Mouse (Mus musculus): ENCODE measurements around the gene Rasal1. TPM values are rescaled to one million over a fixed set of nuclear protein-coding genes. Genes with fewer than 3 reads are reported as not detected.

Gene Rasal1
- total RNA-seq, 2 experiments from 2014 or later, result not detected

DNA sequence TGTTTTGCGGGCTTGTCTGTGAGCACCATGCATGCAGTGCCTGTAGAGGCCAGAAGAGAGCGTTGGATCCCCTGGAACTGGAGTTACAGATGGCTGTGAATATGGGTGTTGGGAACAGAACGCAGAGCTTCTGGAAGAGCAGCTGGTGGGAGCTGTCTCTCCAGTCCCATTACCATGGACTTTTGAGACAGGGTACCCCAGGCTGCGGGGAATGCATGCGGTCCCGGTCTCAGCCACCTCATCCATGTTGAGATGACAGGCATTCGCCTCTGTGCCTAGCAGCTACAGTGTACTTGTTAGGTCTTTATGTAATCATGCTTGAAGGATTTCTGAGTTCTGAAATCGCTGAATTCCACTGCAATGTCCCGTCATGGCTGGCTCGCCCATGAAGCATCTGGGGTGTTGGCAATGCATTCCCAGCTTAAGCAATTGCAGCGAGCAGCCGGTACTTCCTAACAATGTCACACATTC is 7.7 kb downstream of the Rasal1 start:
- no peak for DNase-seq

DNA sequence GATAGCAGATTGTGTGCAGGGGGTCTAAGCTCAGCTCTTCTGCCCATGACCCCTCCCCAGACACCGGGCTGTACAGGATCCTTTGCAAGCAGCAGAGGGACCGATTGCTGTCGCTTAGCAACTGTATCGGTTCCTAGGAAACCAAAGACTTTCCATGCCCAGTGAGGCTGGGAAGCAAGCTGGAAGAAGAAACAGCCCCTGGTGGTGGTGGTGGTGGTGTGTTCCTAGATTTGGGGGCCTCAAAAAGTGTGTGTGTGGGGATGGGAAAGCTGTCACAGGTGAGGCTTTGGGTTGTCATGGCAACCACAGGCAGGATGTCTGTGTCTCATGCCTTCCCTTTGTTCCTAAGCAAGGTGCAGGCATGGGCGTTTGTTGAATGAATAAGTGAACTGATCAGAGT is 12.2 kb downstream of the Rasal1 start:
- no peak for DNase-seq

DNA sequence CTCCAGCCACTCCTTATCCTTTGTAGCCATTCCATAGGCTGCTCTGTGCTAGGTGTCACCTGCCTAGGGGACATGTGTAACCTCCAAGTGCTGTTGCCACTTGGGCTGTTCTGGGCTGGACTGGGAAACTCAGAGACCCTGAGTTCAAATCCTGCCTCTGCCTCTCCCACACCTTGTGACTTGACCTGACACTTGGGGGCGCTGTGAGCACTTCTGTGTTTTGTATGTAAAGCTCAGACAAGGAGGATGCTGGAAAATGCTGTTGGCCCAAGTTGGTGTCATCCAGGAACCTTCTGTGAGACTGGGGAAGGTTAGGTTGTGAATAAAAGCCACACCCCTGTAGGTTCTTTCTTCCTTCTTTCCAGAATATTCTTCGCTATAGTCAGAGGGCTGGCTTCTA is 16.3 kb downstream of the Rasal1 start:
- DNase-seq, result no peak

DNA sequence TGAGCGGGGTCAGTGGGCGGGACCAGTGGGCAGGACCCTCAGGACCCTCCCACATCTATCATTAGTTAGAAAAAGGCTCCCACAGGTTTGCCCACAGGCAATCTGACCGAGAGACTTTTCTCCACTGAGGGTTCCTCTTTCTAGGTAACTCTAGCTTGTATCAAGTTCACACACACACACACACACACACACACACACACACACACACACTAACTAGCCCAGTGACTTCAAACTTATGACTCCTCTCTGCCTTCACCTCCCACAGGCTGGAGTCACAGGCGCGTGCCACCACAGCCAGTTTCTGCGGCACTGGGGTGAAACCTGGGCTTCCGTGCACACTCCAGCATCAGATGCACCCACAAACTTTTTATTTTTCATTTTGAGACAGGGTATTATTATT is 20.1 kb downstream of the Rasal1 start:
- DNase-seq, result no peak

DNA sequence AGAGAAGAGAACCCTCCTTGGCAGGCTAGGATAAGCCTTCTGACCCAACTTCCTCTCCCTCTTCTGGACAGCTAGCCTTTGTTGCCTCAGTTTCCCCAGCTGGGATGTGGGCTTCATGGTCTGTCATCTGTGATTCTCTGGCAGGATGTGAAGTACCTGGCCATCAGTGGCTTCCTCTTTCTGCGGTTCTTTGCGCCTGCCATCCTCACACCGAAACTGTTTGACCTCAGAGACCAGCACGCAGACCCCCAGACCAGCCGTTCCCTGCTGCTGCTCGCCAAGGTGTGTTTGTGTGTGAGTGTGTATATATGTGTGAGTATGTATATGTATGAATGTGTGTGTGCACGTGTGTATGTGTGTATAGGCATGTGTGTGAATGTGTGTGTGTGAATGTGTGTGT is 21.5 kb downstream of the Rasal1 start:
- DNase-seq, result no peak

DNA sequence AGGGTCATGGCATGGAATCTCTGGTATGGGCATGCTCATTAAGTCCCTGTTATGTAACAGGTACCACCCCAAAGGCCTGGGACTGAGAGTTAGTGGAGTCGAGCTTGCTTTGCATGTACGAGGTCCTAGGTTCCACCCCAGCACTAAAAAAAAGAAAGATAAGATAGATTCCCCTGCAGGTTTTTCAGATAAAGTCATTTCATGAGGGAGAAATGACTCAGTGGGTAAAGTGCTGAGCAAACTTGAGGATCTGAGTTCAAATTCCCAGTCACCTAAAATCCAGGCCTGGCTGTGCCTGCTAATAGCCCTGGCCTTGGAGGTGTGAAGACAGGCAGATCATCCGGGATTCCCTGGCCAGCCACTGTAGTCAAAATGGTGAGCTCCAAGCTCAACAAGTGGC is 23.3 kb downstream of the Rasal1 start:
- no peak for DNase-seq

DNA sequence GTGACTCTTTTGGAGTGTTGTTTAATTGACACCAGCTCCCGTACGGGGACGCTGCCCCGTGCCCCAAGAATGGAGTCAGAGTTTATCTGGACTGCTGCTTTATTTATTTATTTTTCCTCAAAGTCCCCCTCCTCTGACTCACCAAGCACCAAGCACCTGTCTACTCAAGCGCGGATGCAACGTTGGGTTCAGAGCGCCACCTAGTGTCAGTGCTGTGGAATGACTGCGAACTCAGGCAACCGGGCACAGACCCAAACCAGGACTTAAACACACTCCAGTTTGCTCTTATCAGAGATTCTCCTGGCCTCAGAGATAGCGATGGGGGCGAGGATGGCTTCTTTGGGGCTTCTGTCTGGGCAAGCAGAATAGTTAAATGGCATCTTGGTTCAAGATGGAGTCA is 25.0 kb downstream of the Rasal1 start:
- no peak for DNase-seq

DNA sequence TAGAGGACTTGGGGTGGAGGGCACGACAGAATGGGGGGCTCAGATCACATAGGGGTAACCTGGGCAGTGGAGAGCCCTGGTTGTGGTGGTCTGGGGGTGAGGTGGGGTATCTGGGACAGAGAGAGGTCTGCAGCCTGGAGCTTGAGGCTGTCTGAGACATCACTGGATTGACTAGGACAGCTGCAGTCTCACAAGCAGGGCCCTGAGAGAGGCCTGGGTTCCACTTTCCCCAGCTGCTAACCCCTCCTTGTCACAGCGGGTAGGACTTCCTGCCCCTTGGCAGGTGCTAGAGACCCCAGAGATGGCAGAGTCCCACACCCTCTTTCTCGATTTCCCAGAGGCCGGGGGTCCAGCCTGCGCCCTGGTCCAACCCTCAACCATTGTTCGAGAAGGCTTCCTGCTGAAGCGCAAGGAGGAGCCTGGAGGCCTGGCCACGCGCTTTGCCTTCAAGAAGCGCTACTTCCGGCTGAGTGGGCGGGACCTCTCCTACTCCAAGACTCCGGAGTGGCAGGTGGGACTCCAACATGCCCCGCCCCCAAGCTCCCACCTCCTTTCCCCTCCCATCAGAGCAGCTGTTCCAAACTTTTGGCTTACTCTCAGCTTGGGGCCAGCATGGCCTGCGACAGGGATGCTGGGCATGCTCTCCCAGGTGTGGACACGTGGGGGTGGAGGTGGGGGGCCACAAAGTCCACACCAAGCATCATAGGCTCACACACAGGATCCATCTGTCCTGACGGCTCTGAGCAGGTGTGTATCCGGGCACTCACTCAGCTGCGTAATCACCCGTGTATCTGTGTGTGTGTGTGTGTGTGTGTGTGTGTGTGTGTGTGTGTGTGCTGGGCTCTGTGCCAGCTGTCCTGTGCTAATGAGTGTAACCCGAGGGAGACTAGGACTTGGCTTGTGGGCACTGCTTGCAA is 25.9 kb downstream of the Rasal1 start:
- no peak for DNase-seq

DNA sequence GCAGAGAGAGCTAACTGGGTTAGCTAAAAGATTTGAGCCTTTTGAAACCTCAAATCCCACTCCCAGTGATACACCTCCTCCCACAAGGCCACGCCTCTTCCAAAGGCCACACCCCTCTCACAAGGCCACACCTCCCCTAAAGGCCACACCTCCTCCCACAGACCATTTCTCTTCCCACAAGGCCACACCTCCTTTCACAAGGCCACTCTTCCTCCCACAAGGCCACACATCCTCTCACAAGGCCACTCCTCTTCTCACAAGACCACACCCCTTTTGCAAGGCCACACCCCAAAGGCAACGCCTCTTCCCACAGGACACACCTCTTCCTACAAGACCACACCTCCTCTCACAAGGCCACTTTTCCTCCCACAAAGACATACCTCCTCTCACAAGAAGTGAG is 28.9 kb downstream of the Rasal1 start:
- DNase-seq, result no peak

DNA sequence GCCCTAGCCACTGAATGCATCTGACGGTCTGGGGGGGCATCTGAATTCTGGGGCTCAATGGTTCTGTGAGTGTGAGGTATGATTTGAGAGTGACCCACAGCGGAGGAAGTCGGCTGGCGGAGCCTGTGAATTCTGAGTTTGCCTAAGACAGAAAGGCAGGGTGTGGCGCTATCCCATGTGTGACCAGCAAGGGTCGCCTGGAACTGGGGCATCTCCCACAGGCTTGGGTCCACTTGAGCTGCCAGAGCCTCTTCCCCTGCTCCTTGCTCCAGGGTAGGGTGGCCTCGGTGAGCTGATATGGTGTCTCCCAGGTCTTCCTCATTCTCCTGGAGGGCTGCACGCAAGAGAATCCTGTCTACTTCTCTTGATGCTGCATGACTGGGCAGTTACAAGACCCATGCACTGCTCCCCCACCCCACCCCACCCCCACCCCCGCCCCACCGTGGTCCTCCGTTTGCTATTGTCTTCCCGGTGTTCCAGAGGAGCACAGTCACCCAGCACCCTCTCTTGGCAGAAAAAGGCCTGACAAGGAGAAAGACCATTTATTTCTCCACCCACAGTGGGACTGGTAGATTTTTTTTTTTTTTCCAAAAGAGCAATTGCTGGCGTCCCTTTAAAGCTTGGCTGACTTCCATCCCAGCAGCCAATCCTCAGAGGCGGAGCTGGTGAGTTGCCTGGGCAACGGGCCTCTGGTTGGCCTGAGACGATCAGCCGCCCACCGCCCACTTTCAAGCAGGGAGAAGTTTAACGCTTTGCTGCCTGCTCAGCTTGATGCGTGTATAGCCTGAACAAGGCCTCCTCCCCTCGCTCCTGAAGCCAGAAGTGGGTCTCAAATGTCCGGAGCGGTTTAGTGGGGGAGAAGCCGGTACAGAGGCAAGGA is 31.3 kb downstream of the Rasal1 start:
- DNase-seq, result peak; percentile 70

DNA sequence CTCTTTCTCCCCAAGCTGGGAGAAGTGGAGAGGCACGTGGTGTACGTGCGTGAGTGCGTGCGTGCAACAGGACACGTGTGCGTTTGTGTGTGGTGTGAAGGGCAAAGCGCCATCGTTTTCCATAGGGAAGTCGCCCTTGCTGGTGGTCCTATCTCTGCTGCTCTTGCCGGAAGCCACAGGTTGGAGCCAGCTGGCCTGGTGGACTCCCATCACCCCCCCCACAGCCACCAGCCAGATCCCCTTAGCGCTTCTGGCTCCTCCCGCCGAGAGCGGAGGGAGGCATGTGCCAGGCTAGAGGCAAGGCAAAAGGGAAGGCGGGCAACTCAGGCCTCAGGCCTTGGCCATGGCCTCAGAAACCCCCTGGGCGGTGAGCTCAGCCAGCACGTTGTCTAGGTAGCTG is 32.3 kb downstream of the Rasal1 start:
- no peak for DNase-seq

DNA sequence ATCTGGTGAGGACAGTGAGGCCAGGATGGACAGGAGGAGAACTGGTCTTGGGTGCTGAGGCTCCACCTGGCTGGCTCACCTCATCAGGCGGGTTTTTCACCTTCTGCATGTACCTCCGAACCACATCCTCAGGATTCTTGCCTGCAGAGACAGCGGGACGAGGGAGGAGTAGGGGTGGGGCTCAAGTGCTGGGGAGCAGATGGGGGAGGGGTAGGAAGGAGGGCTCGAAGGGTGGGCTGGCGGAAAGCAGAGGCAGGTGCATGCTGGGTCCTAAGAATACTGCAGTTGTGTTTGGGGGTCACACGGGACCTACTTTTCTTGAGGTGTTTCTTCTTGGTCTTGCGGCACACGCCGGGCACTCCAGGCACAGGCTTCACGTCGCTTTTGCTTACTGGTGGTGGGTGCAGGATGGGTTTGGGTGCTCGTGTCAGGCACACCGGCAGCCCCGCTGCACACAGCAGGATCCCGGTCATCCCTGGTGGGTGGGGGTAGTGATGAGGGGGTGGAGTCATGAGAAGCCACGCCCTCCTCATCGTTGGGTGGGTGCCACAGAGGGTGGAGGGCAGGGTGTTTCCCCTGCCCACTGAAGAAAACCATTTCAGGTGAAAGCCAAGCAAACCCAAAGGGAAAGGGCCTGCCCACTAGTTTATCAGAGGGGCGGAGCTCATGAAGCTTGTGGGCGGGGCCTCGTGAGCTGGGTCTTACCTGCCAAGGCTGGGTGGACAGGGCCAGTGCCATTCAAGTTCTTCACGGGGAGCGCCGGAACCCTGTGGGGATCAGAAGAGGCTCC is 34.6 kb downstream of the Rasal1 start:
- DNase-seq, result no peak

DNA sequence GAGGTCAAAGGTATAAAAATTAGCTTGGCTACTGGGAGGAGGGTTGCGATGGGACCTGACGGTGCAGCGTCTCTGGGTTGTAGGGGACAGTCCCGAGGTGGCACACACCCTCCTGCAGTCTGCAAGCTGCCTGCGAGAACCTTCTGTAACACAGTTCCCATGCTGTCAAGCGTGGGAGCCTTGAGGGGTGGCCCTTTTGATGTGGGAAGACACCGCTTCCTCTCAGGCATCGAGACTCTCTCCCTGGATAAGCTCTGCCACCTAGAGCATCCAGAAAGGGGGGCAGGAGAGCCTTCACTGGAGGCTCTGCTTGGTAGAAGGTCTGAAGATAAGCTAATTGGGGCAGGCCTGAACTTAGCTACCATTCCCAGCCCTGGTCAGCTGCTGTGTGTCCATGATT is 37.1 kb downstream of the Rasal1 start:
- no peak for DNase-seq

DNA sequence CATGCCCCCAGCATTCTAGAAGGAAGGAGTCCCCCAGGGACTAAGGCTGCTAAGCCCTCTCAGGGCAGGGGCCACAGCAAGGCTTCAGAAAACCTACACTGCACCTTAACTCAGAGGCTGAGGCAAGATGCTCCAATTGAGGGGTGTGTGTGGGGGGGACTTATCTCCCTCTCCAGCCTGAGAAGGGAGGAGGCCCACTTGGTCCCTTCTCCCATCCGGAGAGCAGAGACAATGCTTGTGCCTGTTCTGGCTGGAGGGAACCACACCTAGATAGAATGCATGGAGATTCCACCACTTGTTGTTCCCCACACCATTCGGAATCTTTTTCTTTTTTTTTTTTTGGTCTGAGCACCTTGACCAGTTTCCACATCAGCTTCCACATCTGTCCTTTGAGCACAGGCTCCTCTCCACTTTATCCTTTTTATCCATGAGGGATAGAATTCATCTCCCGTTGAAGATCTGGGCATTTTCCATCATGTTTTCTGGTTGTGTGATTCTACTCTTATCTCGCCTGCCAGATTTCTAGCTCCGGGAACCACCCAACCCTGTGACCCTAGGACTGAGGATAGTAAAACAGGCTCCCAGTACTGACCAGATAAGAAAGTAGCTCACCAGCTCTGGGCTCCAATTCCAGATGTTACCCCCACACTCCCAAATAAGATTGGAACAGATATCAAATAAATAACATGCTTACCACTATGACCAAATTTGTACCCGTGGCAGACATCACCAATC is 38.3 kb downstream of the Rasal1 start:
- DNase-seq, result no peak

DNA sequence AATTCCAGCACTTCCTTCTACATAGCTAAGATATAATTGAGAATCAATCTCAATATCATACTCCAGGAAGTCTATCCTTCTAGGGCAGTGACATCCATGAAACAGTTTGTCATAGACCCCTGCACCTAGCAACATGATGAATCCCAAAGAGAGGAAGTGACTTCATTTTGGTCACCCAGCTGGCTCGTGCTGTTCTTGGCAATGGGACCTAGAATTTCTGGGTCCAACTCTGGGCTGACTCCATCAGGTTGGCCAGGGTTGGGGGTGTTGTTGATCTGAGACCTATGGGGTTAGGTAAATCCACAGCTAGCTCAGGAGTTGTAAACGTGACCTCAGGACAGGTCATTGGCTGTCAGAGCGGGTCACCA is 38.9 kb downstream of the Rasal1 start:
- DNase-seq, result no peak

DNA sequence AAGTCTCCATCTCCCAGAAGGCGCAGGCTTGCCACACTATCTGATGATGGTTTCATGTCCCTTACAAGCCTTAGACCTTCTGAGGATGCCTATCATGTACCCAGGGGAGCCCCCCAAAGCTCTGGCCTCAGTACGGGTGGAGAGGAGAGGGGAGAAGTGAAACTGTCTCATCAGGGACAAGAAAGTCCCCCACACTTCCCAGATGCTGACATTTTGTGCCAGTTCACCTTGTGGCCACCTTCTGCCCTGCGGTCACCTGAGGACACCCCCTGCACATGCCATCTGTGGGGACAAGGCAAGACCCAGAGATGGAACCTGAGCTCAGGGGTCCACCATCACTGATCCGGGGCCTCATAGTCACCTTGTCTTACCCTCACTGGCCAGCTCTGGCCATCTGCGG is 39.3 kb downstream of the Rasal1 start:
- DNase-seq, result no peak

DNA sequence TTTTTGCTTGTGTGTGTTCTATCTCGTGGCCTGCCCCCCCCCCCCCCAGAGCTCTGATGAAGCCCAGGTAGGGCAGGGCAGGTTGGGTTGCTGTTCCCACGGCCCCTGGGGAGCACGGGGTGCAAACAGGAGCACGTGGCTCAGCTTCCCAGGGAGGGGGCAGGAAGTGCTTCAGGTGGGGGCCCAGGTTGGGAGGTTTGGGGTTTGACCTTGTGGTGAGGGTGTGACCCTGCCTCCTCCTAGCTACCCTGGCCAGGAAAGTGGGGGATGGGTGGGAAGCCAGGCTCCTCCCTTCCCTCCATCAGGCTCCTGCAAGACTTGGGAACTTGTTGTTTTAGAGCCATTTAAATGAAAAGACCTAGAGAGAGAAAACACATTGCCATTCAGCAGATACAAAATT is 39.8 kb downstream of the Rasal1 start:
- DNase-seq, result no peak

DNA sequence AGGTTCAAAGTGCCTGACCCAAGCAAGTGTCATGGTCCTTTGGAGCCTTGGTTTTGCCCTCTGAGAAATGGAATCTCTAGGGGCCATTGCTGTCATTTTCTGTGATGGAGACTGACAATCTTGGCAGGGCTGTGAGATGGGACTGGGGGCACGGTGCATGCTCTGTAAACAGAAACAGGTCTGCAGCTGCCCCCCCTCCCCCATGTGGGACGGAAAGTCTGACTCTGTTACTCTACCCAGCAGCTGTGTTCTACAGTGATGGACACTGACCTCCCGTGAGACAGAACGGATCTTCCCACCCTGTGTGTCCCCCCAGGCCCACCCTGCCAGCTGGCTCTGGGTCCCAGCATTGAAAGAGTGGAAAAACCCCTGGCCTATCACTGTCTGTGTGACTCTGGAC is 41.8 kb downstream of the Rasal1 start:
- no peak for DNase-seq

DNA sequence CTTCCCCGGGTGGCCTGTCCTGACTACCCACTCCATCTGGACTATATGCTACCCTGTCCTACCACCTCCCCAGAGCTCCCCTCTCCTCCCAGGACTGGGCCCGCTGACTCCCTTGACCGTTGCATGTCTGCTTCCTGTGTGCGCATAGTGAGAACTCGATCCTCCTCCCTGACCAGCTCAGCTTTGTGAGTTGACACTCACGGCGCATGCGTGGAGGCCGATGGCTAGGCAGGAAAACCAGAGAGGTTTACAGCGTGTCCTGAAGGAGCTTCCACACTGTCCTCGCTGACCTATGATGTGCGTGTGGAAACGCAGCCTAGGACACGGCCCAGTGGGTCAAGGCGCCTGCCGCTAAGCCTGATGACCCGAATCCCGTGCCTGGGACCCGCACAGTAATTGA is 43.4 kb downstream of the Rasal1 start:
- DNase-seq, result no peak

DNA sequence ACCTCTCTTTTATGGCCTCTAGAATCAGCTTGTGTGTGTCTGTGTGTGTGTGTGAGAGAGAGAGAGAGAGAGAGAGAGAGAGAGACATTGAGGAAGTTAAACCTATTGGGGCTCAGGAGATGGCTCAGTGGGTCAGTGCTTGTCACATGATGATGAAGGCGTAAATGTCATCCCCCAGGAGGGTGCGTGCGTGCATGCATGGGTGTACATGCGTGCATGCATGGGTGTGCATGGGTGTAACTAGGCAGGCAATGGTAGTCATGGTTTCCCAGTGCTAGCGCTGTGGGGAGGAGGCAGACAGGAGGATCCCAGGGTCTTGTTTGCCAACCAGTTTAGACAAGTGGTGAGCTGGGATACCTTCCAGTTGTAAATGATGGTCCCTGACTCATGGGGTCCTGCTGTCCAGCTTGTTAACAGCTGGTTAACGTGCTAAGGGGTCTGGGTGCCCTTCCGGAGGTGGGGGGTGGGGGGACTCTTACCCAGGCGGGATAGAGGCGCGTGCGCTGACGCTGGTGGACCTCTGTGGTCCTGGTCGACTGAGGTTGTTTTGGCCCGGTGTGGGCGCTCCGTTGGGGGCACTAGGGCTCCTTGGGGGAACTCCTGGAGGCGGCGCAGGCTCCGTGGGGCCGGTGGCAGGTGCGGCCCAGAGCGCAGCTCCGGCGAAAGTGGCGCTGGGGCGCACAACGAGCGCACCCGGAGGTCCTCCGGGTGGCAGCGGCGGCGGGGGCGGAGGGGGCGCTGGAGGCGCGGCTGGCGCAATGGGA is 45.5 kb downstream of the Rasal1 start:
- no peak for DNase-seq

DNA sequence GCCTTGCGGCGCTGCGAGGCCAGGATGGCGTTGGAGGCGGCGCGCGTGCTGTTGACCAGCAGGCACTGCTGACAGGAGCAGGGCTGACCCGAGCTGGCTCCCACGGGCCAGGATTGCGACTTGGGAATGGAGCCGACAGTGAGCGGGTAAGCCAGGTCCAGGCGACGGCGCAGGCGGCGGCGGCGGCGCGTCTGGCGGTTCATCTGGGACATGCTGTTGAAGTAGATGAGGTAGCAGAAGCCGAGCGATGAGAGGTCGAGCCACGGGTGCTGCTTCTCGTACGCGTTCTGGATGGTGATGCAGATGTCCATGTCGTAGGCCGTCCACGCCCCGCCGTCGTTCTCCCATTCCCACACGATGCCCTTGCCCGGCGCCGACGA is 46.1 kb downstream of the Rasal1 start:
- no peak for DNase-seq
